Mouse (Mus musculus) hindbrain, embryonic 10.5 days (tissue): ENCODE measurements around the gene Pak3. TPM values are rescaled to one million over a fixed set of nuclear protein-coding genes. Genes with fewer than 3 reads are reported as not detected.

Source experiments
- polyA plus RNA-seq: library from polyadenylated mRNA; unstranded; fragments of >200 nt; fragmentation: Nextera tagmentation; extraction: Ambion mirVana; gene quantifications from 2 replicates; pipeline ENCODE4 v1.2.1, GENCODE M21; 2016

Gene Pak3
- polyA plus RNA-seq, 1 experiment from 2014 or later: 34.4 TPM

Other genes starting within 250 kb of the Pak3 start
- gene Chrdl1, start 124.3 kb upstream of the Pak3 start, polyA plus RNA-seq: 4.6 and 5.2 TPM in 2 replicates